Mouse (Mus musculus) splenic B cell, adult 2 months (primary cell): ENCODE results near the gene Fem1a.

ENCODE experiments used
- DNase-seq: peaks from one replicate; pipeline ENCODE4 v3.0.0-alpha.2; 2011; ENCODE audit warnings: low read depth, low spot score
- H3K27me3 ChIP-seq: 2 replicates; pipeline ENCODE4 v1.6.1; 2012; ENCODE audit warnings: mild to moderate bottlenecking, low read length, moderate library complexity, mixed read lengths; ENCODE audit not compliant: control insufficient read depth, poor library complexity, insufficient read depth, severe bottlenecking
- H3K36me3 ChIP-seq: 2 replicates; pipeline ENCODE4 v1.6.1; 2012; ENCODE audit warnings: mild to moderate bottlenecking, low read length, moderate library complexity, mixed read lengths; ENCODE audit not compliant: control insufficient read depth, poor library complexity, insufficient read depth, severe bottlenecking

Fem1a gene

DNA sequence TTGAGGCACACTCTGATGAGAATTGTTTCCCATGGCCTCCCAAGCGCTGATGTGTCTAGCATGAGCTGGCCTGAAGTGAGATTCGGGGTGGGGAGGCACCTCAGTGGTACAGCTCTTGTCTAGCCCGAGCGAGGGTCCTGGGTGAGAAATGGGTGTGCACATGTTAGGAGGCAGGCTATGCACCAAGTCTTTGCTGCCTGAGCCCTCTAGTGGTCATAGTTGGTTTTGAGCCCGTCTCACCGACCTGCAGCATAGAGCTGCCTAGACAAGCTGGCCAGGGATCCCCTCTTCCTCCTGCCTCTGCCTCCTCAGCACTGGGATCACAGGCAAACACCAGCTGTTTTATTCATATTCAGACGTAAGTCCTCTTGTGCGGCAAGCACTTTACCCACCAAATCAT lies 7.4 kb downstream of the Fem1a start:
- DNase-seq = peak; percentile 90
- Histone ChIP-seq H3K36me3 (peaks cover 5% of the 10 kb centered on the region), H3K27me3 (no peaks in the 10 kb centered on the region)

DNA sequence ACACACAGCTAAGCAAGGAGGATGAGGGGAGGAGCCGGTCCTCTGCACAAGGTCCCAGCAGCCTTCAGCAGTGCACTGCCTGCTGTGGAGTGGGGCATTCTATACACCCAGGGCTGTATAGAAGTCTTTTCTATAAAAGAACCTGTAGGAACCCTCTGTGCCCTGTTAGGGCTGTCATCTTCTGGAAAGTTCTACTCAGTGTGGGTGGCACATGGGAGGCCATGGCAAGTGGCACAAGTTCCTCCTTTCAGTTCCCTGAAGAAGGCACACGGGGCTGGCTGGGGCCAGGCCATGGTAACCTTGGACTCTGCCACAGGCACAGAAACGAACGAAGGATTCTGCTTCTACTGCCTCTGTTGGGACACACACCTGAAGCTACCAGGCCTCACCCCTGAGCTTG lies 8.4 kb downstream of the Fem1a start:
- H3K36me3 ChIP-seq = peaks cover 5% of the 10 kb centered on the region
- H3K27me3 ChIP-seq = no peaks in the 10 kb centered on the region
- DNase-seq = peak; percentile 88

DNA sequence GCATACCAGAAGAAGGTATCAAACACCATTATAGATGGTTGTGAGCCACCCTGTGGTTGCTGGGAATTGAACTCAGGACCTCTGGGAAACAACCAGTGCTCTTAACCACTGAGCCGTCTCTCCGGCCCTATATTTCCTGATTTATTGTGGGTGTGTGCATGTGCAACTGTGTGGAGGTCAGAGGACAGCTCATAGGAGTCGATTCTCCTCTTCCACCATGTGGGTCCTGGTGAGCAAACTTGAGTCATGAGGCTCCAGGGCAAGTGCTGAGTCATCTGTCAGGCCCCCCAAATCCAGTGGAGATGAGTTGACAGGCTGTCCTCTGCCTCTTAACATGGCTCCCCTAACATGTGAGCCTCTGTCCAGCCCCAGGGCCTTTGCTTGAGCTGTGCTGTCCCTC lies 9.3 kb downstream of the Fem1a start:
- Histone ChIP-seq H3K27me3 (no peaks in the 10 kb centered on the region), H3K36me3 (peaks cover 5% of the 10 kb centered on the region)
- DNase-seq = no peak

DNA sequence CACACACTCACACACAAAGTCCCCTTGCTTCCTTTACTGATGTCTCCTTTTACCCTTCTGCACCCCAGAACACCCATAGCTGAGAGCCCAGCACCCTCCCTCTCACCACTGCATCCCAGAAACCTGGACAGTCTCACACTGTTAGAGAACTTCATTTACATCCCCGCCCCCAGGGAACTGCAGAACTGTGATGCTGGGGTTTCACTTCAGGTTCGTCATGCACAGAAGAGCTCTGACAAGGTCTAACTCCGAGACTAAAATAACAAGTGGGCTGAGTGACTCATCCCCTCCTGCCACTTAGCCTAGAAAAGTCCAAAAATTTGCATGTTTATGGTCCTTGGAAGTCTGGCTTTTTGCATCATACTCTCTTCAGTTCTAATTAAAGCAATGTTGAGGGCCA lies 9.7 kb downstream of the Fem1a start:
- Histone ChIP-seq H3K36me3 (peaks cover 6% of the 10 kb centered on the region), H3K27me3 (no peaks in the 10 kb centered on the region)
- DNase-seq = peak; percentile 92

DNA sequence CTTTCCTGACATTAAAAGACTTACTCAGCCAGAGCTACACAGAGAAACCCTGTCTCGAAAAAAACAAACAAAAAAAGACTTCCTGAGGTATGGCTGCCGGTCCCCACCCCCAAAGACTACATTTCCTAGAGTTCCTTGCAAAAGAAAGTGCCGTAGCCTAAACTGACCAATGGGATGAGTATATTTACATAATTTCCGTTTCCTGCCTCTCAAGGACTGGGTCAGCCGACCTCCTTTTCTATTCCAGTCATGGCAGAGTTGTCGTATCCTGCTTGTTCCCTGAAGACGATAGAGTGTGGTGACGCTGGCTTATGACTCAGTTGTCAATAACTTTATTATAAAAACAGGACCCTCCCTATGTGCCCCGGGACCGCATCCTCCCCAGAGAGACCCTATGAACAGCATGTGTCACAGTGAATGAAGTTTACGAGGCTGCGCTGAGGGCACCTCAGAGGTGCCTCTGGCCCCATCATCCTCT lies 12.6 kb downstream of the Fem1a start:
- Histone ChIP-seq H3K36me3 (peaks cover 5% of the 10 kb centered on the region), H3K27me3 (no peaks in the 10 kb centered on the region)
- peak; percentile 87 for DNase-seq

DNA sequence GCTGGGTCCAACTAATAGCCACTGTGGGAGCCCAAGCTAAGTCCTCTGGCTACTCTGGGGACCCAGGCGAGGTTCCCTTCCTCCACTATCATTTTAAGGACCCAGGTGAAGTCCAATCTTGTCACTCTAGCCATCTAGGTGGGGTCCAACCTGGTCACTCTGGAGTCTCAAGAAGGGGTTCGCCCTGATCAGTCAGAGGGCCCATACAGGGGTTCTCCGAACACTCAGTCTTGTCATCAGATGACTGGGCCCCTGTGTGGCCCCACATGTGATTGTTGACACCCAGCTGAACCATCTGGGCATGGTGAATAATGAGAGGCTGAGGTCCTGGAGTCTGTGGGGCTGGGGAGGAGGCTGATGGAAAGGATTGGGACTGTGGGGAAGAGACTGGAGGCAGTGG lies 13.1 kb downstream of the Fem1a start:
- DNase-seq = no peak
- Histone ChIP-seq H3K27me3 (no peaks in the 10 kb centered on the region), H3K36me3 (peaks cover 5% of the 10 kb centered on the region)

DNA sequence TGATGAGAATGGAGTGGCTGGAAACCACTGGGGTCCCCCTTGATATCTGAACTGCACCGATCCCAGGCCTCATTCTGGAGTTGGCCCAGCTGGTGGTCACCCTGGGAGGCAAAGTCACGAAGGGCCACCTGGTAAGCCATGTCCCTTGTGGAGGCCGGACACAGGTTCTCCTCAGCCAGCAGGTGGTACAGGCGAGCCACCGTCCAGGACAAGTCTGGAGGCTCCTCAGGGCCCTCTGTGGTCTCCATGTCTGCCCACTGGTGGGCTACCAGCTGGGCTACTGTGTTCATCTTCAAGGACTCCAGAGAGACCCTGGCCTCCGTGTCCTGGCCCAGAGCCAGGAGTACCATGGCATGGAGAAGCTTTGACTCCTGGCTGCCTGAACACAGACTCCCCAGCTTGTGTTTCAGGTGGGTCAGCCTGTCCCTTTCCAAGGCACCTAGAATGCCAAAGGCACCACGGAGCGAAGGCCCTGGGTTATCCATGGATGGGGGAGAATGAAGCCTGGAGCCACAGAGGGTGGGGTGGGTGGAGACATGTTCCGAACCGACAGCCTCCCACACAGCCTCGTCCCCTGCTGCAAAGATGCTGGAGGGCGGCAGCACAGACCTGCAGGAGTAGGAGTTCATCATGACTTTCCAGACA lies 15.1 kb downstream of the Fem1a start:
- no peaks in the 10 kb centered on the region for H3K27me3 ChIP-seq

DNA sequence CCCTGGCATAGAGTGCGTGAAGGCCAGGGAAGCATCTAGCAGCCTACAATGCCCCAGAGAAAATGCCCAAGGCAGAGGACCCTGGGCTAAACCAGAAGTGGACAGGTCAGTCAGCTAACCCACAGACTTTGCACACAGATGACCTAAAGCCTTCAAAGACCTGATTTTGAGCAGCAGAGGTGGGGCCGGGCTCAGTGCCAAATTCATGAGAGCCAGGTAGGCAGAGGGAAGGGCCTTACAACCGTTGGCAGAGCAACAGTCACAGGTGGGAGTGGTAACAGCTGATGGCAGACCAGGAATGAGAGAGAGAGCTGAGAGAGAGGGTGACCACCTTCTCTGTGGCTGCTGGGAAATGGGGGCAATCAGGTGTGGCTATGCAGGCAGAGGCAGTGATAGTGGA lies 16.0 kb downstream of the Fem1a start:
- no peak for DNase-seq
- Histone ChIP-seq H3K27me3 (no peaks in the 10 kb centered on the region), H3K36me3 (peaks cover 5% of the 10 kb centered on the region)

More for the DNA sequence above, 15.1 kb downstream of the Fem1a start:
- H3K36me3 ChIP-seq = peaks cover 5% of the 10 kb centered on the region
- no peak for DNase-seq

DNA sequence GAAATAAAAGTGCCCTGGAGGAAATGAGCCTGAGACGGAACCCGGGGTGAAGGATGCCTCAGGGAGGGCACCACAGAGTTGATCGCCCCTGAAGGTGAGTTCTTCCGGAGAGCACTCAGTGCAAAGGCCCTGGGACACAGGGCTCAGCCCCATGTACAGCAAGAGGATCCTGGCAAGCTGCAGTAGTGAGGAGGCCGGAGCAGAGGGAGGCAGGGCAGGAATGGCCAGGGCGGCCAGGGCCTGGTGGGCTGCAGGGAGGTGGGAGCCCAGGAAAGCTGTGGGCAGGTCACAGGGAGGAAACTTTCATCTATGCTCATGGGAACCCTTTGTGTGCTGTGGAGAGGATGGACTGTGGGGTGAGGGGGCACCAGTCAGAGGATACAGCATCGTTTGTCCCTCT lies 16.9 kb downstream of the Fem1a start:
- Histone ChIP-seq H3K27me3 (no peaks in the 10 kb centered on the region), H3K36me3 (peaks cover 5% of the 10 kb centered on the region)
- DNase-seq = no peak

DNA sequence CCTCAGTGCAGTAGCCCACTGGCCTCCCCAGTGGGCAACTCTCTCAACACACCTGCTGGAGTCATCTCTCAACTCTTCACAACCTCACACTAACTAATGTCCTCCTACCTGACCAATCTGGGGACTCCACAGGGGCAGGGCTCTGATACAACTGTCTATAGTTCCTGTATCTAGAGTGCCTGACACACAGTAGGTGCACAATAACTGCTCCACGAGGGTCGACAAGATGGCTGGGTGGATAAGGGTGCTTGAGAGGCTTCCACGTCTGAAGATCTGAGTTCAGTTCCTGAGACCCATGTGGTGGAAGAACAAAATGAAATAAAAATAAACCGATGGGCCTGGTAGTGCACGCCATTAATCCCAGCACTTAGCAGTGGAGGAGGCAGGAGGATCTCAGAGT lies 17.4 kb downstream of the Fem1a start:
- H3K27me3 ChIP-seq = no peaks in the 10 kb centered on the region
- DNase-seq = no peak
- peaks cover 5% of the 10 kb centered on the region for H3K36me3 ChIP-seq

DNA sequence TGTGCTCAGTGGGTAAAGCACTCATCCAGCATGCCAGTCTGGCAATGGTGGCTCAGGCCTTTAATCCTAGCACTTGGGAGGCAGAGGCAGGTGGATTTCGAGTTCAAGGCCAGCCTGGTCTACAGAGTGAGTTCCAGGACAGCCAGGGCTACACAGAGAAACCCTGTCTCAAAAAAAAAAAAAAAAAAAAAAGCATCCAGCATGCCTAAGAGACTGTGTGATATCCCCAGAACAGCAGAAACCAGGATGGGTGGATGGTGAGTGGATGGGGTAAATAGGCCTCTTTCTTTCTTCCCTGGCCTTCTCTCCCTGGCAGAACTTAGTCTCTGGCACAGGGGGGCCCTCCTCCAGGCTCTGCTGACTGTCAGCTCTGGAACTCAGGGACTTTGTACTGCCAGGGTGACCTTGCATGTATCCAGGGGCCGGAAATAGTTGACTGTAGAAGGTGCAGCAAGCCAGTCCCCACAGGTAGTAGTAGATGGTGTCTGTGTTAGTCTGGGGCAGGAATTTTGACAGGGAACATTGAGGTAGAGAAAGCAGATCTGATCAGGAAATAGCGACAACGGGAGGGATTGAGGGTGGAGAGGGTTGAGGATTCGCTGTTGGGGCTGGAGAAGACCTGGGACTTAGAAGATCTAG lies 19.4 kb downstream of the Fem1a start:
- Histone ChIP-seq H3K27me3 (no peaks in the 10 kb centered on the region), H3K36me3 (peaks cover 5% of the 10 kb centered on the region; the same call in 1 of the 2 replicates)
- no peak for DNase-seq

DNA sequence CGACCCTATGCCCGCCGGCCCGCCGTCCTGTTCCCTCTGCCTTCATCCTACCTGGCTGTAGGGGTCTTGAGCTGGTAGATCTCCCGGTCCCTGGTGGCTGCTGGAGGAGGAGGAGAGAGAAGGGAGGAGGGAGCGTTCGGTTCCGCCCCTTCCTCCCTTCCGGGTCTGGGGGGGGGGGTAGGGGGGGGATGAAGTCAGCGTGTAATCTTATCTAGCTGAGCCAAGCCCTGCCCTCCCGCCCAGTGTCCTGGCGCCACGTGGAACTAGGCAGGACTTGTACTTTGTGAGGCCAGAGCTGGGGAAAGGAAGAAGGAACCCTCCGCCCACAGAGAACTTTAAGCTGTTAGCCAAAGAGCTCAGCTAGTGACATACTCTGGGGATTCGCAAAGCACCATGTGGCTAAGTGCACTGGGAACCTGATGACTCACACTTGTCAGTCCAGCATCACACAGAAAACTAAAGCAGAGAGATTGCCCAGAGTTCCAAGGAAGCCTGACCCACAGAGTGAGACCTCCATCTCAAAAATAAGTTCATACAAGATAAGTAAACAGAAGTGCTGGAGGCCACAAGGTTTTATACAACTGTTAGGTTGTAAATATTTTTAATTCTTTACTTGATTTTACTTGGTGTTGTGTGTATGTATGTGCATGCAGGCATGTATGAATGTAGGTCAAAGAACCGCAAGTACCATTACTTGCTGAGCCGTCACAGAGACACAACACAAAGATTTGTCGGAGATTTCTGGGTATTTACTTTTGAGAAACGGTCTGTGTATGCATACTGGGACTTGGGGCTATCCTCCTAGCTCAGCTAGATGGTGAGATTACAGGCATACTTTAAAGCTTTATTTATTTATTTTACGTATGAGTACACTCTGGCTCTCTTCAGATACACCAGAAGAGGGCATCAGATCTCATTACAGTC lies 20.3 kb downstream of the Fem1a start, which contains the start of gene Ticam1:
Gene Ticam1 (minus strand): TSS at position 144 of the 924 bp plus-strand sequence.
- peak; percentile 93 for DNase-seq
- Histone ChIP-seq H3K36me3 (no peaks in the 10 kb centered on the region), H3K27me3 (no peaks in the 10 kb centered on the region)

DNA sequence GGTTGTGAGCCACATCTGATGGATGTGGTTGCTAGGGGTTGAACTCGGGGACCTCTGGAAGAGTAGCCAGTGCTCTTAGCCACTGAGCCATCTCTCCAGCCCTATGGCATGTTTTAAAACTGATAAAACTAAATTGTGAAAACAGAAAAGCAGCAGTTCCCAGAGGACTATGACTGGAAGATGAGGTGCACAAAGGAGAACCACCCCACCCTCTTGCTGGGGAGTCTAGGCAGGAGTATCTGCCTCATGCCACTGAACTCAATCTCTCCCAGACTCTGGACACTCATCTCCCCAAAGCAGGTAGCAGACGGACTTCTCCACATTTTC lies 20.9 kb downstream of the Fem1a start:
- no peaks in the 10 kb centered on the region for H3K36me3 ChIP-seq
- no peak for DNase-seq
- H3K27me3 ChIP-seq = no peaks in the 10 kb centered on the region

DNA sequence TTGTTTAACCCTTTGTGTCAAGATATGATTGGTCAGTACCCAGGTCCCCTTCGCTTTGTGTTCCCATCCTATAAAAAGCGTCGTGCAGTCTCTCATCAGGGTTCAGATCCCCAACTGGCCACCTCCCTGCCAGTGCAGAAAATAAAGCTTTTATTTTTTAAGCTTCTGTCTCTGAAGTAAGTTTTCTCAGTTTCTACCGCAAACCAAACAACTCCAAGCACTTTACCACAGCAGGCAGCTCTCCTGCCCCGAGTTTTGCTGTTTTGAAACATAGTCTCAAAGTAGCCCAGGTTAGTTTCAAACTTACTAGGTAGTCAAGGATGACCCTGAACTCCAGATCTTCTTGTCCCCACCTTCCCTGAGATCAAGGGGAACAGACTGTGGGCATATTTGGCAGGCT lies 21.7 kb downstream of the Fem1a start:
- no peaks in the 10 kb centered on the region for H3K27me3 ChIP-seq
- no peaks in the 10 kb centered on the region for H3K36me3 ChIP-seq
- DNase-seq = no peak
